In the genomic region with DNA sequence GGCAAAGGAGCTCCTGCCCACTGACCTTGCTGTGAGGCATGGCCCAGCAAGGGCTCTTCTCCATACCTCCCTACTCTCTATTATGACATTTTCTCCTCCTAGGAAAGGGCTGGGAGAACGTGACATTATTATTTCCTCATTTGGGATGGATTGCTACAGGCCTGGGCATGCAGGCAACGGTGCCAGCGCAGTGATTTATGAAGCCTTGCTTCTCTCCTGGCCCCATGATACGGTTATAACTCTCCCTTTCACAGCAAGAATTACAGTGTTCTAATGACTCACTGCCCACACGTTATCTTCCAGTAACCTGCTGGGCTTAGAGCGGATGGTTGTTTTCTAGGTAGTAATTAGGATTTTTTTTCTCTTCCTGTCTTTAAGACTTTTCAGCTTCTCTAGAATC, we compare ENCODE assay signal across 19 mouse cellular contexts.
DNase-seq lines count a peak whose midpoint lies in the region; ATAC-seq lines count a peak whose summit lies in the region.
"Had no signal": no experiment of that assay in that cellular context is flagged by ENCODE, and none has a peak within 500 bp of the region (broad histone marks: within the 10 kb centered on the region; RNA-seq: fewer than 3 reads in every experiment).

No protein-coding gene starts in this region.

- peaks cover 25% of the 10 kb centered on the region for H3K4me1 ChIP-seq in neural tube, embryonic 13.5 days (replicated peaks)
- peaks cover 12% of the 10 kb centered on the region for H3K4me1 ChIP-seq in forebrain, embryonic 12.5 days
- H3K4me1 ChIP-seq: heart, embryonic 13.5 days; liver, embryonic 13.5 days; megakaryocyte, embryonic 14.5 days had no signal

- H3K9me3 ChIP-seq in neural tube, embryonic 13.5 days, result no peaks in the 10 kb centered on the region
- no peaks in the 10 kb centered on the region for H3K9me3 ChIP-seq in forebrain, embryonic 12.5 days
- H3K9me3 ChIP-seq: heart, embryonic 13.5 days; liver, embryonic 13.5 days had no signal

- no peak overlapping the region for H3K4me3 ChIP-seq in neural tube, embryonic 13.5 days
- H3K4me3 ChIP-seq in forebrain, embryonic 12.5 days (replicated peaks), result no peak overlapping the region
- H3K4me3 ChIP-seq: heart, embryonic 13.5 days; liver, embryonic 13.5 days; megakaryocyte, embryonic 14.5 days had no signal

- peak; percentile 79 for DNase-seq in urinary bladder, postnatal 14 days (ENCODE audit: low spot score)
- no peak for DNase-seq in urinary bladder, postnatal 10 days (ENCODE audit: low spot score)
- peak; percentile 75 for DNase-seq in adrenal gland, postnatal 25 days
- no peak for DNase-seq in gastrocnemius, postnatal 14 days
- DNase-seq: cerebellum, adult 9-11 months; forebrain, postnatal 0 days; gastrocnemius, postnatal 36 days; heart, postnatal 4 days; kidney, adult 18-20 months; kidney, postnatal 36 days; liver, embryonic 13.5 days; lung, postnatal 10 days; right cerebral cortex, postnatal 14 days; thymus, postnatal 36 days had no signal

- 21% methylated on average over 6 of the region's 6 CpGs for WGBS in neural tube, embryonic 13.5 days
- WGBS in forebrain, embryonic 12.5 days, result 85% methylated on average over 6 of the region's 6 CpGs

- no peak overlapping the region for H3K4me2 ChIP-seq in neural tube, embryonic 13.5 days
- no peak overlapping the region for H3K4me2 ChIP-seq in forebrain, embryonic 12.5 days
- H3K4me2 ChIP-seq: heart, embryonic 13.5 days; liver, embryonic 13.5 days had no signal

- no peak for ATAC-seq in neural tube, embryonic 13.5 days (ENCODE audit: low read depth)
- no peak for ATAC-seq in monocyte, adult 5-6 weeks (replicated peaks; ENCODE audit: insufficient number of reproducible peaks, low FRiP score, low TSS enrichment, poor library complexity, severe bottlenecking)
- no peak for ATAC-seq in forebrain, embryonic 12.5 days (ENCODE audit: low FRiP score)
- ATAC-seq: forebrain, postnatal 0 days had no signal

- H3K36me3 ChIP-seq in neural tube, embryonic 13.5 days, result no peaks in the 10 kb centered on the region
- H3K36me3 ChIP-seq in forebrain, embryonic 12.5 days (replicated peaks), result no peaks in the 10 kb centered on the region
- H3K36me3 ChIP-seq: heart, embryonic 13.5 days; liver, embryonic 13.5 days had no signal

- peak overlapping the region; percentile 46 for H3K27ac ChIP-seq in neural tube, embryonic 13.5 days (replicated peaks)
- no peak overlapping the region for H3K27ac ChIP-seq in forebrain, embryonic 12.5 days
- H3K27ac ChIP-seq: heart, embryonic 13.5 days; liver, embryonic 13.5 days had no signal

- peaks cover 35% of the 10 kb centered on the region for H3K27me3 ChIP-seq in neural tube, embryonic 13.5 days
- peaks cover 18% of the 10 kb centered on the region for H3K27me3 ChIP-seq in forebrain, embryonic 12.5 days
- H3K27me3 ChIP-seq: heart, embryonic 13.5 days; liver, embryonic 13.5 days had no signal

- H3K9ac ChIP-seq in neural tube, embryonic 13.5 days, result no peak overlapping the region
- H3K9ac ChIP-seq in forebrain, embryonic 12.5 days, result no peak overlapping the region
- H3K9ac ChIP-seq: forebrain, postnatal 0 days; heart, embryonic 13.5 days; liver, embryonic 13.5 days had no signal

- intact Hi-C loops in gastrocnemius, postnatal 14 days (cut with DNase I; ENCODE audit: low total_unique reads), result no loop called here

Comparison
In these comparisons a context has a peak if more than half of its experiments do, and no peak if none do; other contexts are left out.
1. DNase-seq: peak in urinary bladder, postnatal 14 days (single experiment) and adrenal gland, postnatal 25 days (single experiment); none in urinary bladder, postnatal 10 days (single experiment) and gastrocnemius, postnatal 14 days (single experiment).